Mouse (Mus musculus) embryonic fibroblast, embryonic 13.5 days (primary cell): ENCODE data around the gene Nlrp5. TPM values are rescaled to one million over a fixed set of nuclear protein-coding genes. Genes with fewer than 3 reads are reported as not detected.
"Not testable (repeated sequence)": the region's sequence is repeated elsewhere in the genome, so short reads cannot be mapped to it uniquely, and the experiment has no call there.

Source experiments
- H3K27ac ChIP-seq: 2 replicates; pipeline ENCODE4 v1.5.1; 2012; ENCODE audit warnings: low read length, control low read depth, inconsistent platforms; ENCODE audit not compliant: insufficient read depth
- H3K4me1 ChIP-seq: 2 replicates; pipeline ENCODE4 v1.6.1; 2011; ENCODE audit warnings: low read length; ENCODE audit not compliant: control insufficient read depth, insufficient read depth
- H3K4me3 ChIP-seq: 2 replicates; pipeline ENCODE4 v1.5.1; 2011; ENCODE audit warnings: mild to moderate bottlenecking, control low read depth, low read length; ENCODE audit not compliant: insufficient read depth
- CTCF ChIP-seq: IDR thresholded peaks from 2 replicates; pipeline ENCODE4 v1.5.1; 2011; ENCODE audit warnings: mild to moderate bottlenecking, control low read depth, low read length, moderate library complexity, borderline replicate concordance; ENCODE audit not compliant: insufficient read depth
- POLR2A ChIP-seq: IDR thresholded peaks from 2 replicates; pipeline ENCODE4 v1.6.1; 2011; ENCODE audit warnings: low read depth, mild to moderate bottlenecking, control low read depth, low read length, moderate library complexity
- polyA plus RNA-seq: library from polyadenylated mRNA; stranded (reverse); fragments of >200 nt; gene quantifications from 2 replicates; pipeline ENCODE4 v1.2.4, GENCODE M21; 2011; ENCODE audit warnings: low read depth; ENCODE audit not compliant: missing spikeins, insufficient read length

Nlrp5 gene
- not detected in 2 replicates for polyA plus RNA-seq

GRCm38 (mm10) chr7:23385589-23385988 lies at the start of gene Nlrp5:
Gene Nlrp5, plus strand, starts transcription at chr7:23385889.
- TF ChIP-seq CTCF (no peak), POLR2A (no peak)
- Histone ChIP-seq H3K4me1 (no peaks in the 10 kb centered on the region), H3K4me3 (no peak within 1 kb of the TSS), H3K27ac (no peak within 1 kb of the TSS)

- not testable (repeated sequence) for H3K27ac ChIP-seq, H3K4me1 ChIP-seq, H3K4me3 ChIP-seq
Observed at GRCm38 (mm10) chr7:23358311-23358710, 27.4 kb upstream of the Nlrp5 start.

DNA sequence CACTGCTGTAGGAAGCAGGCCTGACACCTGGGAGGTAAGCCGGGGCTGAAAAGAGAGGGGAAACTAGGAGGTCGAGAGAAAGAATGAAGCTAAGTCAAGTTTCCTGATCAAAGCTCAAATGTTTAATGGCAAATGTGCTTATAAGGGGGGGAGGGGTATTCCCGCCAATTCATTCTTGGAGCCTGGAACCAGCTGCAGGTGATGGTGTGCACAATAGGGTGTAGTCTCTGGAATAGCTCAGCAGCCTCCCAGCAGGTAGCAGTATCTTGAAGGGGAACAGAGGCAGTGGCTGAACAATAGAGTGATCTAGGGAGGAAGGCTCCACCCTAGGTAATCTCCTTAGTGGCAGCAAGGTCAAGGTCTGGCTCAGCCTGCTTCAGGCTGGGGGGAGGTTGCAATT lies 84.5 kb downstream of the Nlrp5 start:
- not testable (repeated sequence) for H3K27ac ChIP-seq, H3K4me1 ChIP-seq, H3K4me3 ChIP-seq

GRCm38 (mm10) chr7:23470832-23471231 lies 85.1 kb downstream of the Nlrp5 start:
- not testable (repeated sequence) for H3K4me3 ChIP-seq, H3K27ac ChIP-seq, H3K4me1 ChIP-seq

- not testable (repeated sequence) for H3K4me3 ChIP-seq, H3K4me1 ChIP-seq, H3K27ac ChIP-seq
Observed at GRCm38 (mm10) chr7:23472886-23473285, 87.2 kb downstream of the Nlrp5 start.

Other genes starting within 250 kb of the Nlrp5 start
- not detected in 2 replicates for gene Gm10662, start 241.4 kb upstream of the Nlrp5 start, polyA plus RNA-seq
- gene Vmn1r165, start 168.6 kb upstream of the Nlrp5 start, polyA plus RNA-seq, result not detected in 2 replicates
- not detected in 2 replicates for gene Vmn1r166, start 134.2 kb upstream of the Nlrp5 start, polyA plus RNA-seq
- gene Gm6902, start 107.0 kb upstream of the Nlrp5 start, polyA plus RNA-seq, result not detected in 2 replicates
- gene Nlrp4e, start 84.7 kb upstream of the Nlrp5 start, polyA plus RNA-seq, result not detected in 2 replicates
- not detected in 2 replicates for gene Vmn1r167, start 121.3 kb downstream of the Nlrp5 start, polyA plus RNA-seq
- not detected in 2 replicates for gene Vmn1r168, start 153.8 kb downstream of the Nlrp5 start, polyA plus RNA-seq
- not detected in 2 replicates for gene Vmn1r169, start 189.6 kb downstream of the Nlrp5 start, polyA plus RNA-seq
- gene Vmn1r170, start 220.3 kb downstream of the Nlrp5 start, polyA plus RNA-seq, result not detected in 2 replicates
- not detected in 2 replicates for gene Vmn1r171, start 244.8 kb downstream of the Nlrp5 start, polyA plus RNA-seq